13 mouse cellular contexts compared by ENCODE assay signal in the genomic region with DNA sequence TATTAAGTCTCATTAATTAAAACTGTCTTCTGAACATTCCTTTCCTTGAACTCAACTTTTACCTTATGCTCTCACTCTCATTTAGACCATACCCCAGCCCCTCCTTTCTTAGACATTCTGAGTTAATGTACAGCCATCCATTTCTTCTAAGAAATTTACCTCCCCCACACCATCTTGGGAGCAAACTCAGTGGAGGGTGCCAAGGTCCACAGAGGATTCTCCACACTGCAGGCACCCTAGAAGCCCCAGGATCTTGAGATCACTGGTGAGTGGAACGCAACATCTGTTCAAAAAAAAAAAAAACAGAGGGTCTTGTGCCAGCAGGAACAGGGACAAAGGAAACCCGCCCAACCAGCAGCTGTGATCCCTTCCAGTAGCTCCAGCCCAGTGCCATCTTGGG.
"Had no signal": no experiment of that assay in that cellular context is flagged by ENCODE, and none has a peak within 500 bp of the region (broad histone marks: within the 10 kb centered on the region; RNA-seq: fewer than 3 reads in every experiment).

No protein-coding gene starts in this region.

- H3K9me3 ChIP-seq: liver, embryonic 15.5 days; midbrain, embryonic 10.5 days; neural tube, embryonic 15.5 days had no signal

- ATAC-seq: hindbrain, postnatal 0 days; lung, postnatal 0 days had no signal

- DNase-seq: left cerebral cortex, postnatal 4 days; lung, adult 2 months; lung, postnatal 4 days; midbrain, embryonic 14.5 days; thymus, adult 2 months; thymus, postnatal 25 days had no signal

- H3K9ac ChIP-seq: limb, embryonic 13.5 days; liver, embryonic 15.5 days; neural tube, embryonic 15.5 days had no signal

- H3K4me2 ChIP-seq: limb, embryonic 13.5 days; liver, embryonic 15.5 days; neural tube, embryonic 15.5 days had no signal

- H3K36me3 ChIP-seq: limb, embryonic 13.5 days; liver, embryonic 15.5 days; midbrain, embryonic 10.5 days; neural tube, embryonic 15.5 days had no signal

- H3K4me1 ChIP-seq: limb, embryonic 13.5 days; liver, embryonic 15.5 days; midbrain, embryonic 10.5 days; neural tube, embryonic 15.5 days had no signal

- H3K4me3 ChIP-seq: limb, embryonic 13.5 days; liver, embryonic 15.5 days; midbrain, embryonic 10.5 days; myocyte; neural tube, embryonic 15.5 days had no signal

- H3K27me3 ChIP-seq: limb, embryonic 13.5 days; neural tube, embryonic 15.5 days had no signal

- H3K27ac ChIP-seq: hindbrain, postnatal 0 days; limb, embryonic 13.5 days; liver, embryonic 15.5 days; midbrain, embryonic 10.5 days; neural tube, embryonic 15.5 days had no signal
